Mouse (Mus musculus) myocyte (in vitro differentiated cells): Measurements from ENCODE around the gene Reps2.

ENCODE experiments used
- MAX ChIP-seq: IDR thresholded peaks from one replicate; pipeline ENCODE4 v1.6.1; 2011; ENCODE audit warnings: low read depth, mild to moderate bottlenecking, control low read depth
- MYOD1 ChIP-seq, 3 experiments: IDR thresholded peaks; one replicate each; pipeline ENCODE4 v1.6.1; 2011; ENCODE audit warnings: control low read depth in 2 of 3, low read depth in 2 of 3, mild to moderate bottlenecking in 2 of 3, moderate library complexity in 1 of 3; ENCODE audit not compliant: insufficient read length in 2 of 3, control insufficient read depth in 1 of 3
- MYOG ChIP-seq, 3 experiments: IDR thresholded peaks; one replicate each; pipeline ENCODE4 v1.6.1; 2011; ENCODE audit warnings: control low read depth in 2 of 3, low read depth in 2 of 3, mild to moderate bottlenecking in 2 of 3; ENCODE audit not compliant: insufficient read length in 2 of 3, control insufficient read depth in 1 of 3, insufficient read depth in 1 of 3
- POLR2A ChIP-seq: IDR thresholded peaks from one replicate; pipeline ENCODE4 v1.6.1; 2011; ENCODE audit warnings: low read depth, mild to moderate bottlenecking, control low read depth, moderate library complexity; ENCODE audit not compliant: insufficient read length
- POLR2AphosphoS2 ChIP-seq: IDR thresholded peaks from one replicate; pipeline ENCODE4 v1.6.1; 2011; ENCODE audit warnings: low read depth, control low read depth; ENCODE audit not compliant: insufficient read length
- REST ChIP-seq: IDR thresholded peaks from one replicate; pipeline ENCODE4 v1.6.1; 2011; ENCODE audit warnings: mild to moderate bottlenecking, control low read depth, moderate library complexity; ENCODE audit not compliant: insufficient read depth, insufficient read length
- TCF12 ChIP-seq: IDR thresholded peaks from one replicate; pipeline ENCODE4 v1.6.1; 2011; ENCODE audit warnings: mild to moderate bottlenecking, control low read depth; ENCODE audit not compliant: poor library complexity, insufficient read depth, severe bottlenecking
- TCF3 ChIP-seq: IDR thresholded peaks from one replicate; pipeline ENCODE4 v1.6.1; 2011; ENCODE audit warnings: low read depth, control low read depth; ENCODE audit not compliant: insufficient read length
- USF1 ChIP-seq: IDR thresholded peaks from one replicate; pipeline ENCODE4 v1.6.1; 2011; ENCODE audit warnings: low read depth, mild to moderate bottlenecking, control low read depth, moderate library complexity

DNA sequence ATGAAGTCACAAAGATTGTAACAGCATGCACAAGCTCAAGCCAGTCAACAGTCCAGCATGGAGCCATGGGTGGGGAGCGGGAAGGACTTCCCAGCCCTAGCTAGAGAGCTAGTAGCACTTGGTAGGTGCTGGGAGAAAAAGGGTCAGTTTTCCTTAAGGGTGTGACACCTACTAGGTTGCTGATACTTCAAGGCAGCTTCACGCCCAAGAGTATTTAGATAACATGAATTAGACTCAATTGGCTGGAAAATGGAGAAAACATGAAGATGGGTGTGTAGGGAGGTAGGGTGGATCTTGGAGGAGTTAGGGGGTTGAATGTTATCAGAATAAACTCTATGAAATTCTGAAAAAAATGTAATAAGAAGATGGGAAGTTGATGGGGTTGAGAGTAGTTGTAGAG lies 37.3 kb downstream of the Reps2 start:
- TF ChIP-seq MAX: no peak
- TF ChIP-seq TCF12: no peak
- no peak for TF ChIP-seq POLR2A
- TF ChIP-seq REST: no peak
- TF ChIP-seq TCF3: no peak
- no peak for TF ChIP-seq USF1
- TF ChIP-seq POLR2AphosphoS2: no peak
- no peak for TF ChIP-seq MYOG (IDR thresholded peaks at IDR 0.05; ENCODE audit: control insufficient read depth in 1 of 3, insufficient read depth in 1 of 3, insufficient read length in 2 of 3, low read depth in 2 of 3)
- TF ChIP-seq MYOD1 (IDR thresholded peaks at IDR 0.05; ENCODE audit: control insufficient read depth in 1 of 3, insufficient read length in 2 of 3, low read depth in 2 of 3): no peak
